ENCODE assay signal across 8 mouse cellular contexts in genomic region chr6:128227438-128228017, GRCm38 (mm10).
DNase-seq lines count a peak whose midpoint lies in the region; ATAC-seq and TF ChIP-seq lines count a peak whose summit lies in the region.

No protein-coding gene starts in this region.

- 0 out of 2 replicates have a peak overlapping the region, but pooled peaks have one; percentile 1 for H3K27ac ChIP-seq in embryonic facial prominence, embryonic 10.5 days (replicated peaks)
- no peak overlapping the region for H3K27ac ChIP-seq in limb, embryonic 14.5 days (replicated peaks; ENCODE audit: low read depth, low read length)

- no peak overlapping the region for H3K4me3 ChIP-seq in embryonic facial prominence, embryonic 10.5 days
- no peak overlapping the region for H3K4me3 ChIP-seq in limb, embryonic 14.5 days (replicated peaks; ENCODE audit: low read length)

- no peaks in the 10 kb centered on the region for H3K36me3 ChIP-seq in embryonic facial prominence, embryonic 10.5 days (replicated peaks)
- H3K36me3 ChIP-seq in limb, embryonic 14.5 days (ENCODE audit: control insufficient read depth, insufficient read depth, low read length) = no peaks in the 10 kb centered on the region

- no peaks in the 10 kb centered on the region for H3K27me3 ChIP-seq in embryonic facial prominence, embryonic 10.5 days (replicated peaks; ENCODE audit: low read depth, poor library complexity, severe bottlenecking)
- H3K27me3 ChIP-seq in limb, embryonic 14.5 days (ENCODE audit: control insufficient read depth, insufficient read depth, low read length) = no peaks in the 10 kb centered on the region

- no peak for ATAC-seq in cerebellum, adult (ENCODE audit: insufficient number of reproducible peaks, low FRiP score, low TSS enrichment)
- peak; percentile 54; the same call in 1 of the 2 replicates for ATAC-seq in limb, embryonic 14.5 days (ENCODE audit: low FRiP score, low read depth)

- H3K9me3 ChIP-seq in embryonic facial prominence, embryonic 10.5 days = no peaks in the 10 kb centered on the region
- H3K9me3 ChIP-seq in limb, embryonic 14.5 days (ENCODE audit: control insufficient read depth, low read length) = no peaks in the 10 kb centered on the region

- no peak overlapping the region for H3K9ac ChIP-seq in limb, embryonic 14.5 days (ENCODE audit: low read depth, low read length, severe bottlenecking)

- DNase-seq in cerebellum, postnatal 14 days = peak; percentile 28 to 38
- DNase-seq in 416B (ENCODE audit: low read depth) = peak; percentile 45
- DNase-seq in embryonic facial prominence, embryonic 10.5 days (ENCODE audit: low spot score) = peak; percentile 59
- DNase-seq in induced T-regulatory cell, adult 2 months (ENCODE audit: low read depth) = peak; percentile 9
- peak; percentile 30 for DNase-seq in limb, embryonic 14.5 days (ENCODE audit: low spot score)
- DNase-seq in neural tube, embryonic 10.5 days (ENCODE audit: extremely low spot score, low spot score) = peak; percentile 47
- DNase-seq in cerebellum, adult 11-12 months = no peak

- H3K4me2 ChIP-seq in limb, embryonic 14.5 days (replicated peaks; ENCODE audit: low read depth, low read length, severe bottlenecking) = peak overlapping the region; percentile 21; the same call in 1 of the 2 replicates

- H3K4me1 ChIP-seq in embryonic facial prominence, embryonic 10.5 days = peaks cover 24% of the 10 kb centered on the region
- H3K4me1 ChIP-seq in limb, embryonic 14.5 days (ENCODE audit: control insufficient read depth, insufficient read depth, low read length) = no peaks in the 10 kb centered on the region

- TF ChIP-seq POLR2A in limb, embryonic 14.5 days (IDR thresholded peaks at IDR 0.05; ENCODE audit: borderline replicate concordance, extremely low read depth, insufficient read depth, insufficient read length) = no peak

- WGBS in embryonic facial prominence, embryonic 10.5 days = 22% methylated on average over 8 of the region's 8 CpGs
- WGBS in limb, embryonic 14.5 days = 25% methylated on average over 8 of the region's 8 CpGs
